Mouse (Mus musculus) forebrain, embryonic 14.5 days (tissue): Measurements from ENCODE around the gene Pogk. TPM values are rescaled to one million over a fixed set of nuclear protein-coding genes. Genes with fewer than 3 reads are reported as not detected.
A peak's percentile ranks its signal among the peaks of the same experiment; 100 is the strongest.

Experiments
- ATAC-seq: fragments of 200-750 bp; cut with Nextera tagmentation; 2 replicates; pipeline ENCODE4 v1.8.0; 2017; ENCODE audit warnings: mild to moderate bottlenecking, moderate library complexity
- DNase-seq: peaks from one replicate; pipeline ENCODE4 v3.0.0-alpha.2; 2015; ENCODE audit warnings: low spot score
- H3K27ac ChIP-seq: fragments of 300-500 bp; sonication (generic); 2 replicates; pipeline ENCODE4 v1.5.1; 2014; ENCODE audit warnings: low read depth, mild to moderate bottlenecking, control low read depth, low read length, moderate library complexity
- H3K27me3 ChIP-seq: fragments of 300-500 bp; sonication (generic); replicated peaks from 2 replicates; pipeline ENCODE4 v1.6.1; 2014; ENCODE audit warnings: low read length, control low read depth, mixed read lengths; ENCODE audit not compliant: control insufficient read depth, insufficient read depth
- H3K36me3 ChIP-seq: fragments of 300-500 bp; sonication (generic); 2 replicates; pipeline ENCODE4 v1.6.1; 2014; ENCODE audit warnings: low read length, control low read depth; ENCODE audit not compliant: control insufficient read depth, insufficient read depth
- H3K4me1 ChIP-seq: fragments of 300-500 bp; sonication (generic); 2 replicates; pipeline ENCODE4 v1.6.1; 2014; ENCODE audit warnings: antibody characterized with exemption, low read length, control low read depth; ENCODE audit not compliant: control insufficient read depth, insufficient read depth
- H3K4me2 ChIP-seq: fragments of 300-500 bp; sonication (generic); 2 replicates; pipeline ENCODE4 v1.6.1; 2014; ENCODE audit warnings: mild to moderate bottlenecking, control low read depth, low read length
- H3K4me3 ChIP-seq: fragments of 300-500 bp; sonication (generic); 2 replicates; pipeline ENCODE4 v1.5.1; 2014; ENCODE audit warnings: low read depth, low read length, control low read depth
- H3K9ac ChIP-seq: fragments of 300-500 bp; sonication (generic); 2 replicates; pipeline ENCODE4 v1.6.1; 2014; ENCODE audit warnings: mild to moderate bottlenecking, low read length, control low read depth, moderate library complexity
- H3K9me3 ChIP-seq: fragments of 300-500 bp; sonication (generic); replicated peaks from 2 replicates; pipeline ENCODE4 v1.6.1; 2016; ENCODE audit warnings: low read length, control low read depth, mixed read lengths; ENCODE audit not compliant: control insufficient read depth
- WGBS: fragments of 180-500 bp; shearing (Covaris S2); extraction: QIAGEN DNeasy Blood & Tissue Kit; methylation state at CpG from one replicate; pipeline ENCODE4 v1.1.7; 2014; 5-methylcytosine and 5-hydroxymethylcytosine counted together
- polyA plus RNA-seq: library from polyadenylated mRNA; unstranded; fragments of >200 nt; fragmentation: Nextera tagmentation; extraction: Ambion mirVana; gene quantifications from 2 replicates; pipeline ENCODE4 v1.2.1, GENCODE M21; 2014

Gene Pogk
- polyA plus RNA-seq, 1 experiment from 2014 or later, result 34.0 TPM

GRCm38 (mm10) chr1:166362659-166363058 lies 47.0 kb downstream of the Pogk start:
- Histone ChIP-seq H3K4me1 (no peaks in the 10 kb centered on the region), H3K36me3 (no peaks in the 10 kb centered on the region), H3K27me3 (no peaks in the 10 kb centered on the region), H3K27ac (no peak overlapping the region), H3K4me2 (no peak overlapping the region), H3K4me3 (no peak overlapping the region), H3K9ac (no peak overlapping the region), H3K9me3 (no peaks in the 10 kb centered on the region)
- WGBS, result 80% methylated on average over 3 of the region's 3 CpGs
- DNase-seq (no peak), ATAC-seq (no peak)

GRCm38 (mm10) chr1:166361842-166362241 lies 47.8 kb downstream of the Pogk start:
- no peak for DNase-seq
- Histone ChIP-seq H3K9ac (no peak overlapping the region), H3K4me1 (no peaks in the 10 kb centered on the region), H3K36me3 (no peaks in the 10 kb centered on the region), H3K27me3 (no peaks in the 10 kb centered on the region), H3K9me3 (no peaks in the 10 kb centered on the region), H3K4me2 (no peak overlapping the region), H3K27ac (no peak overlapping the region), H3K4me3 (no peak overlapping the region)
- WGBS, result 82% methylated on average over 3 of the region's 3 CpGs
- ATAC-seq, result no peak

- Histone ChIP-seq H3K4me3 (no peak overlapping the region), H3K36me3 (no peaks in the 10 kb centered on the region), H3K4me2 (no peak overlapping the region), H3K4me1 (no peaks in the 10 kb centered on the region), H3K27me3 (no peaks in the 10 kb centered on the region), H3K9ac (no peak overlapping the region), H3K27ac (no peak overlapping the region), H3K9me3 (no peaks in the 10 kb centered on the region)
- DNase-seq (no peak), ATAC-seq (no peak)
- WGBS, result 75% methylated on average over 5 of the region's 5 CpGs
Observed at GRCm38 (mm10) chr1:166360896-166361295, 48.8 kb downstream of the Pogk start.

GRCm38 (mm10) chr1:166360157-166360855 lies 49.4 kb downstream of the Pogk start:
- H3K27me3 ChIP-seq, result no peaks in the 10 kb centered on the region
- H3K36me3 ChIP-seq, result no peaks in the 10 kb centered on the region
- WGBS, result 24% methylated on average over 14 of the region's 14 CpGs
- H3K9me3 ChIP-seq, result no peaks in the 10 kb centered on the region
- H3K27ac ChIP-seq, result no peak overlapping the region
- peak; percentile 91 for ATAC-seq
- no peaks in the 10 kb centered on the region for H3K4me1 ChIP-seq
- H3K4me2 ChIP-seq, result no peak overlapping the region
- no peak overlapping the region for H3K9ac ChIP-seq
- H3K4me3 ChIP-seq, result no peak overlapping the region
- peak; percentile 76 for DNase-seq

GRCm38 (mm10) chr1:166349751-166350150 lies 59.9 kb downstream of the Pogk start:
- Histone ChIP-seq H3K4me2 (no peak overlapping the region), H3K27me3 (no peaks in the 10 kb centered on the region), H3K9ac (no peak overlapping the region), H3K36me3 (no peaks in the 10 kb centered on the region), H3K4me3 (no peak overlapping the region), H3K9me3 (no peaks in the 10 kb centered on the region), H3K4me1 (no peaks in the 10 kb centered on the region), H3K27ac (no peak overlapping the region)
- WGBS, result 89% methylated on average over 11 of the region's 11 CpGs
- ATAC-seq (no peak), DNase-seq (no peak)

- no peak overlapping the region for H3K9ac ChIP-seq
- no peak for ATAC-seq
- DNase-seq, result no peak
- H3K27ac ChIP-seq, result no peak overlapping the region
- H3K4me2 ChIP-seq, result no peak overlapping the region
- H3K9me3 ChIP-seq, result no peaks in the 10 kb centered on the region
- no peaks in the 10 kb centered on the region for H3K27me3 ChIP-seq
- WGBS, result 81% methylated on average over 3 of the region's 3 CpGs
- H3K4me1 ChIP-seq, result no peaks in the 10 kb centered on the region
- no peak overlapping the region for H3K4me3 ChIP-seq
- H3K36me3 ChIP-seq, result no peaks in the 10 kb centered on the region
Observed at GRCm38 (mm10) chr1:166349341-166349740, 60.3 kb downstream of the Pogk start.

- ATAC-seq, result no peak
- peaks cover 2% of the 10 kb centered on the region; the same call in 1 of the 2 replicates for H3K4me1 ChIP-seq
- WGBS, result 86% methylated on average over 3 of the region's 3 CpGs
- H3K9ac ChIP-seq, result no peak overlapping the region
- H3K9me3 ChIP-seq, result no peaks in the 10 kb centered on the region
- no peak overlapping the region for H3K4me2 ChIP-seq
- H3K4me3 ChIP-seq, result no peak overlapping the region
- no peaks in the 10 kb centered on the region for H3K27me3 ChIP-seq
- DNase-seq, result no peak
- no peaks in the 10 kb centered on the region for H3K36me3 ChIP-seq
- H3K27ac ChIP-seq, result no peak overlapping the region
Observed at GRCm38 (mm10) chr1:166346906-166347305, 62.8 kb downstream of the Pogk start.

- H3K4me2 ChIP-seq, result no peak overlapping the region
- 97% methylated on average over 6 of the region's 6 CpGs for WGBS
- peaks cover 2% of the 10 kb centered on the region; the same call in 1 of the 2 replicates for H3K4me1 ChIP-seq
- H3K36me3 ChIP-seq, result no peaks in the 10 kb centered on the region
- H3K4me3 ChIP-seq, result no peak overlapping the region
- no peak for DNase-seq
- no peak overlapping the region for H3K9ac ChIP-seq
- no peak overlapping the region for H3K27ac ChIP-seq
- no peaks in the 10 kb centered on the region for H3K9me3 ChIP-seq
- no peaks in the 10 kb centered on the region for H3K27me3 ChIP-seq
- no peak for ATAC-seq
Observed at GRCm38 (mm10) chr1:166345602-166346001, 64.1 kb downstream of the Pogk start.

- Histone ChIP-seq H3K27ac (no peak overlapping the region), H3K9ac (no peak overlapping the region), H3K4me3 (no peak overlapping the region), H3K27me3 (no peaks in the 10 kb centered on the region), H3K9me3 (no peaks in the 10 kb centered on the region), H3K4me2 (no peak overlapping the region), H3K4me1 (peaks cover 2% of the 10 kb centered on the region; the same call in 1 of the 2 replicates), H3K36me3 (no peaks in the 10 kb centered on the region)
- 26% methylated on average over 8 of the region's 8 CpGs for WGBS
- DNase-seq (peak; percentile 74), ATAC-seq (peak; percentile 87)
Observed at GRCm38 (mm10) chr1:166344300-166345077, 65.2 kb downstream of the Pogk start.
